Mouse (Mus musculus): ENCODE measurements around the gene Spen.
"Not testable (repeated sequence)": the region's sequence is repeated elsewhere in the genome, so short reads cannot be mapped to it uniquely, and the experiment has no call there.

The Spen gene

DNA sequence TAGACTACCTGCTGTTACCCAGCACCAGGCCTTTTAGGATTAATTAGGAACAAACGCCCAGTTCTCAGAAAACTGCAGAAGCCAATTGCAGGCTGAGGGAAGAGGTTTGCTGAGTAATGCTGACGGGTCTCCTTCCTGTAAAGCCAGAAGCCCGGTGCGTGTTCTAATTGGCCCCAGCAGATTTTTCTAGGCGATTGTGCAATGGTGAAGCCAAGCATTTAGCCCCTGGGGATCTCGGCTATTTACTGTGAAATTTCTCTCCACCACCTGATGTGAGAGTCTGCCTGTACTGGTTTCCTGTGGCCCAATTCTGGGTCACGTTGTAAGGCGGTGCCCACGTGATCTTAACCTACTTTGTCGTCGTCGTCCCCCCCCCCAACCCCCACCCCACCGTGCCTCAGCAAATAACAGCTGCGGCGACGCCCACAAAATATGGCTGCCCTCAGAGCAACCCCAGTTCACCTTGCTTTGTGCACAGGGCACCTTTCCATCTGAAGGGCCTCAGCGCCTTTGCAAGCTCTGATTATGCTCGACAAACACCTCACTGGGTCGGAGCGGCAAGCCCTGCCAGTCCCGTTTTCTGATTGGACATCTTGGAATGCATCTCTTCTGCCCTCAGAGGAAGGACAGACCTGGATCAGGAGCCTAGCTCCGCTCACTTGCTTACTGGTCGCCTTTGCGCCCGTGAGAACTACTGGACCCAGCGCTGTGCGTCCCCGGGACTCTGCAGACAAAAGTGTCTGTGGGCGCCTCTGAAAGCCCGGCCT lies 20.9 kb upstream of the Spen start:
- peak; percentile 83 to 91 for DNase-seq

DNA sequence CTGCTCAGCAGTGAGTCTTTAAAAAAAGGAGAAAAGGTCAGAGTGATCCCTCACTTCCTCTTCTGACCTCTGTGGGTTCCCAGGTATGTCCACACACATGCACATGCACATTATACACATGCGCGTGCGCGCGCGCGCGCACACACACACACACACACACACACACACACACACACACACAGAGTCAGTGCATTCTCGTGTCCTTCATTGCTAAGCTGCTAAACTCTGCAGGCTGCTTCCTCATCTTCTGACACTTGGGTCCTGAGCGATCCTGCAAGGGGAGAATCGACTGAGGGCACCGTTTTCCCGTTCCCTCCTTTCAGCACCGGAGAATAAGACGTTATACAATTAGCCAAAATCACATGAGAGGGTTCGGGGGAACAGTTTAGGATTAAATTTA lies 20.3 kb upstream of the Spen start:
- DNase-seq: no peak

DNA sequence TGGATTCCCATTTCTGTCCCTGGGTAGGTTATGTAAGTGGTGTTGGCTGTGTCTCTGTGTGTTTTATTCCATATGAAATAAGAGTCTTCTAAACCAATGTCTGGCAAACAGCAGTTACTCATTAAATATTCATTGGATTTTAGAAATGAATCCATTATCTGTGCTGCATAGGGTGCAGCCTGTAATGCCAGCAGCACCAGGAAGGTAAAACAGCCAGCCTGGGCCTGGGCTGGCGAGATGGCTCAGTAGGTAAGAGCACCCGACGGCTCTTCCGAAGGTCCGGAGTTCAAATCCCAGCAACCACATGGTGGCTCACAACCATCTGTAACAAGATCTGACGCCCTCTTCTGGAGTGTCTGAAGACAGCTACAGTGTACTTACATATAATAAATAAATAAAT lies 17.8 kb upstream of the Spen start:
- DNase-seq: not testable (repeated sequence)

DNA sequence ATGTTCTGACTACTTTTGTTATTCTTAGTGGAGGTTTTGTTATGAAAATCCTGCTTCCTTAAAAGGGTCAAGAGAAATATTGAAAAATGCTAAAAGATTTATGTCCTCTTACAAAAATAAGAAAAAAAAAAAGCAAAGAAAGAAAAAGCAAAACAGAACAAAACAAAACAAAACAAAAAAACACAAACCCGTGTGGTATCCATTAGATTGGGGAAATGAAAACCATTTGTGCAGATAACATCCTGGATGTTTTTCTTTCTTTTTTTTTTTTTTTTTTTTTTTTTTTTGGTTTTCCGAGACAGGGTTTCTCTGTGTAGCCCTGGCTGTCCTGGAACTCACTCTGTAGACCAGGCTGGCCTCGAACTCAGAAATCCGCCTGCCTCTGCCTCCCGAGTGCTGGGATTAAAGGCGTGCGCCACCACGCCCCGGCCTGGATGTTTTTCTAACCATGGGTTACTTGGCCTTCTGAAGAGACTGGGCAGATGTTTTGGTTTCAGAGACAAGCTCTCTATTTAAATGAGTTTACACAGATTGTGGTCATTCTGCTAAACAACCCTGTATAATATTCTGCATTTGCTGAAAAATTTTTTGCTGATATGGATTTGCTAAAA lies 16.0 kb upstream of the Spen start:
- DNase-seq: not testable (repeated sequence)

DNA sequence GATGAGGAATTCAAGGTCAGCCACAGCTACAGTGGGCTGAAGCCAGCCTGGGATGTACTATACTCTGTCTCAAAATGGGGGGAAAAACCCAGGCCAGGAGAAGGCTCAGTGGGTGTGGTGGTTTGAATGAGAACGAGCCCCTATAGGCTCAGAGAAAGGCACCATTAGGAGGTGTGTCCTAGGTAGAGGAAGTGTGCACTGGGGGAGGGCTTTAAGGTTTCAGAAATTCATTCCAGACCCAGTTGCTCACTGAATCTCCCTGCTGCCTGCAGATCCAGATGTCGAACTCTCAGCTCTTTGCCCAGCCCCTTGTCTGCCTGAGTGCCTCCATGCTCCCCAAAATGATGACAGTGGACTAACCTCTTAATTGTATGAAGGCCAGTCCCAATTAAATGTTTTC lies 14.1 kb upstream of the Spen start:
- DNase-seq: no peak

DNA sequence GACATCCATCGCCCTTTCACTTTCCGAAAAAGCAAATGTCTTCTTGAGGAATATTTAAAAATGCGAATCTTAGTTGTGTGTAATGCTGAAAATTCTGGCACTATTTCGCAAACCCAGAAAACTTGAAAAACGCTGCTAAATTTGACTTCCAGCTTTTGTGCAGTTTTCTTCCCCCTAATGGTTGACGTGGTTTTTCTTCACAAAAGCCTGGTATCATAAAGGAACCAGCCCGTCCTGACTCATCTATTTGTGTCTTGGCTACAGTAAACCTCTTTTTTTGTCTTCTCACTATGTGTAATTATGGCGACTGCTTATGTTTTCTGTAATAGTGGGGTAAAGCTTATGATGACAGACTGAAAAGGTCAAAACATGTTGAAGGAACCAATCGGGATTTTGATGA lies 8.9 kb upstream of the Spen start:
- DNase-seq: no peak

DNA sequence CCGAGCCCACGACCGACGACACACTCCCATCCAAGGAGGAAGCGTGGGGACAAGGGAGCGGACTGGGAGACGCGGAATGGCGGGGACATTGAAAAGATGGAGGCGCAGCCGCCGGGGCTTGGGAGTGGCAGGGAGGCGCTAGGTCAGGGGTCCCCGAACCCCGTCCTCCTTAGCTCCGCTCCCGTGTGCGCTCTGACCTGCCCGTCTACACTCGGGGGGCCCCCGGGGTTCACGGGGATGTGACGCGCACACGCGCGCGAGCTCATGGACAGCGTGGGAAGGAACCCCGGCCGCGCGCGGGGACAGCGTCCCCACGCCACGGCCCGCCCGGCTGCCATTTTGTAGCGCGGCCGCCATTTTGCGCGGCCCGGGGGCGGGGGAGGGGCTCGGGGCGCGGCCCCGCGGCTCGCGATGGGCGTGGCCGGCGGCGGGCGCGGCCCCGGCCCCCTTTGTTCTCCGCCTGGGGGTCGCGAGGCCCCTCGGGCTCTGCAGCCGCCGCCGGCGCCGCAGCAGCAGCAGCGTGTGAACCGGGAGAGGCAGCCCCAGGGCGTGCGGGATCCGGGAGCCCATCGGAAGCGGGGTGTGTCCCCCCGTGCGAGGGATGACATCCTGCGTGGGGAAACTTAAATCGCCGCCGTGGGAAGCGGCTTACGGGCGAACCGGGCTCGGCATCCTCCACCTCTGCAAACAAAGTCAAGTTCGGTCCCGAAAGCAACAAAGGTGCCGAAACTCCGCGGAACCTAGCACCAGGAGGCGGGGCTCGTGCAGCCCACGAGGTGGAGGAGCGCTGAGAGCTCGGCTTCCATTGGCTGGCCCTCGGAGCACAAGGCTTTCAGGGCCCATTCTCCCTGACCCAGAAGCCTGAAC lies 8.2 kb upstream of the Spen start:
- peak; percentile 90 for DNase-seq

DNA sequence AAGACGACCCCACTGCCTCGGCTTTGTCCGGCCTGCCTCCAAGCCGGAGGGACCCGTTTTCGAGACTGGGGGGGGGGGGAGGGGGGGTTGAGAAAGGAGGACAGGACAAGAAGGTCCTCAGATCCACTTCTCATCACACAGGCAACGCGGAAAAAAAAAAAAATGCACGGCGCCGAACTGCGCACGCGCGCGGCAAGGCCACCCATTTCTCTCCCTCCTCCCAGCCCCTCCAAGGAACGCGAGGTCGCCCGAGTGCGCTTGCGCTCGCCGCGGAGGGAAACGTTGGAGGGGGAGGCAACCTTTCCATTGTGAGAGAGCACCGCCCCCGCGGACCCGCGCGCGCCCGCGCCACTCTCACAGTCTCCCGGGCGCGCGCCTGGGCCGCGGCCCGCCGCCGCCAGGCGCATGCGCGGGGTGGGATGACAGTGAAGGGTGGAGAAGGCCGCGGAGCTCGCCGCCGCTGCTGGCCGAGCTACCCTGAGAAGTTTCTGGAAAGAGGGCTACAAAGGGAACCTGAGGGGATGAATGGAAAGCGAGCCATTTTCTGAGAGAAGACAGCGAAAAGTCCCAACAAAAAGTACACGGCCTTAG lies 7.4 kb upstream of the Spen start:
- peak; percentile 99 for DNase-seq

DNA sequence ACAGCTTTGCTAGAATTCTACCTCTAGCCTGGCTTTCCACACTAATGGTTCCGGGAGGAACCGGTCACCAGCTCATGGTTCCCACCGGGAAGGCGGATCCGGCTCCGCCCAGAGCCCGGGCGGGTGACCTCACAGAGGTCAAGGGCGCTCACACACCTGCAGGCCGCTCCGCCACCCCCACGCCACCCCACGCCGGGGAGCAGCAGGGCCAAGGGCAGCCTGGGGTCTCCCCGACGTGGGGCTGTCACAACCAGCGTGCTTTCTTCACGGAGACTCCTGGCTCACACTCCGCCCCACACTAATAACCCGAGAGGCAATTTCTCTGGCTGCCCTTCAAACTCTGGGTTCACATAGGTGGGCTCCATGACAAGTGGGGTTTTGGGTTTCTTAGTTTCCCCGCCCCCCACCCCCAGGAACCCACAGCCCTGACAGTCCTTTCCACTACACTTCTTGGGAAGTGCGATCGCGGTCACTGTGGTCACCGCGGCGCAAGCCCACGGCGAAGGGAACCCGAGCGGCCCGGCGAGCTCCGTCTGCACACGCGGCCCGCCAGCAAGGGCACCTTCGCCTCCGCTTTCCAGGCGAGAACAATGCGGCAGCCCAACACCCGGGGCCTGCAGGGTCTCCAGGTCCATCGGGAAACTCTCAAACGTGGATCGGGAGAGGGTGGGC lies 6.8 kb upstream of the Spen start:
- DNase-seq: peak; percentile 90 to 92

DNA sequence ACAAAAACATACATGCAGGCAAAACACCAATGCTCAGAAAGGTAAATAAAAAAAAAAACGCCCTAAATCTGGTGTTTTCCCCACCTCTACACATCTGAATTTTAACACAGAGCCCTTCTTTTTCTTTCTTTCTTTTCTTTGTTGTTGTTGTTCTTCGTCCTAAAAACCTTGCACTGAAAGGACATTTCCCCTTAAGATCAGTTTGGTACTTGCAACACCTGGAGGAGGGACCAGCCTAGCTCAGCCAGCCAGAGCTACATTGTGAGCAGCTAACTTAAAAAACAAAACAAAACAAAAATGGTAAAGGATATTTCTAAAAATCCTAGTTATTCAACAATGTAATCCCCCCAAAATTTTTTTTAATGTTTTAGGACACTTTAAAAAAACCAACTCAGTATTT lies 6.1 kb upstream of the Spen start:
- no peak for DNase-seq

DNA sequence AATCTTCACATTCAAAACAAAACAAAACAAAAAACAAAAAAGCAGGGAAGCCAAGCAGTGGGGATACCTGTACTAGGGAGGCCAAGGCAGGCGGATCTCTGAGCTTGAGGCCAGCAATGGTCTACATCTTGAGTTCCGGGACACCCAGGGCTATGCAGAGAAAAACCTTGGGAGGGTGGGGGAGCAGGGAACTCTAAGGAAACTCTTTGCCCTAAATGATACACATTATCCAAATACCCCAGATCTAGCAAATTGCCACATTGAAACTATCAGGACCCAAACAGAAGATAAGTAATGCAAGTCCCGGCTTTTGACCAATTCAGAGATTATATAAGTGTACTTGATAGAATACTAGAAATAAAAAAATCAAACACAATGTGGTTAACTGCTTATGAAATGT lies 5.2 kb upstream of the Spen start:
- DNase-seq: no peak

DNA sequence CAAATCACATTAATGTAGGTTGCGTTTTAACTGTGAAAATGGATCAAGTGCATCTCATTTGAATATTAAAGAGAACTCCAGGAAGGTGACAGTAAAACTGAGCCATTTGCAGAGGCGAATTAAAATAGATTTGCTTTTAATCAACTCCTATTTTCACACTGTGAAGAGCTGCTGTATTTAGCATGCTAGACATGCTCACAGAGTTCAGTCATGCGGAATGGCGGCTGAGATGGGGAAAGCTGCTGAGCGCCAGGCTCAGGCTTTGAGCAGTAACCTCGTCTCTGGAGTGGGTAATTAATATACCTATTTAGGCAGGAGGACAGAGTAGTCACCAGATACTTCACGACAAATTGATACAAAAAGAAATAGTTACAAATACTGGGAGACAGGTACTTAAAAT lies 3.5 kb upstream of the Spen start:
- peak; percentile 56 to 66 for DNase-seq

DNA sequence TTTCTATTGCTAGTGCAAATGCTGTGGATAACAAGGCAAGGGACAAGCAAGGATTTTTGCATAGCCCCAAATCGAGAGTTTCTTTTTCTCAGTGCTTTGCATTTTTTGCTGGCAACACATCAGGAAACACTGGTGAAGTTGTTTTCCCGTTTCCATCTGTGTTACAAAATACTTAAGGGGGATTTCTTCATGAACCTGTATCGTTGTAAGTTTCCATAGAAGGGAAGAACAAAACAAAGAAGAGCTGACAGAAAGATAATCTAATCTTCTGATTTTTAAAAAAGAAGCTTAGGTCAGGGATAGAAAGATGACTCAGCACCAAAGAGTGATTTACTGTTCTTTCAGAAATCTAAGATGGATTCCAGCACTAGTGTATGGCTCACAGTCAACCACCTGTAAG lies 2.4 kb upstream of the Spen start:
- no peak for DNase-seq

DNA sequence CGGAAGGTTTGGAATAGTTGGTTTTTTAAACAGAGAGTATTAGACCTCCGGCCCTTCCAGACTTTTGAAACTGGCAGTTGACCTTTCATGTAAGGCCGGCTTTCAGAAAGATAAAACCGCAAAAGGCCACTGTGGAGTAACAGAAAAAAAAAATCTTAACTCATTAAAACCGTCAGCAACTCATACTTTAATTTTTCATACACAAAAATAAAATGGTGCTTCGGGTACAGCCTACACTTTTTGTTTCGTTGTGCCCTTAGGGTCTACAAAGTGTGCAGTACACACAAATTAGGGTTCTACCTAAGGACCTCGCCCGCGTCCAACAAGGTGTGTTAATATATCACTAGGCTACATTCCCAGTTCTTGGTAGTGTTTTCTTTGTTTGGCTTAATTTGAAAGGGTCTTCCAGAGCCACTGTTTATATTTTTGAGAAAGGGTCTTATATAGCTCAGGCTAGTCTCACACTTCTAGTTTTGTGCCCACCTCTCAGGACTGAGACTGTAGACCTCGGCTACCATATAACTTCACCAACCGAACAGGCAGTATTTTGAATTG lies 893 bp upstream of the Spen start:
- no peak for DNase-seq

DNA sequence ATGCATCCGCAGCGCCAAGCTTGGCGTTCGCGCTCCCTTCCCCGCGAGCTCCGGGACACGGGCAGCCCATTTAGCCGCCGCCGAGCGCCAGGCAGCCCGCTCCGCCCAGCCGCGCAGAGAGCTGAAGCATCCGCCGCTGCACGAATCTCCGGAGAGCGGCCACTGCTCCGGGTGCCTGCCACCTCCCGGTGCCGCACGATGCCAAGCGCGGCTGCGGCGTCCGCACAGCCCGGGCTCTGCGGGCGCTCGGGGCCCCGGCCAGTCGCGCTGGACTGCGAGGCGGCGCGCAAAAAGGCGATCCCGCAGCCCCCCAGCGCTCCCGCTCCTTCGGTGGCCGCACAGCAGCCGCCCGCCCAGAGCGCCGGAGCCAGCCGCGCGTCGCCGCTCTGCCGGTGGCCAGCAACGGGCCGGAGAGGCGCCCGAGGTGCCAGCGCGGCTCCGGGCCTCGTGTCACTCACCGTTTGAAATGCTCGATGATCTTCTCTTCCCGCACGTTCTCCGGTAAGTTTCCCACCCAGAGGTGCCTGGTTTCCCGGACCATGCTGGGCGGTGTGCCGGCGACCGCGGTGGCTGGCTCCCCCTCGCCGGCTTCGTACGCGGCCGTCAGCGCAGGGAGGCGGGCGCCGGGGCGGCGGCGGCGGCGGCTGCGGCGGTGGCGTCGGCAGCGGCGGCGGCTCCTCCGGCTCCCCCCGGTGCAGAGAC lies 540 bp downstream of the Spen start:
- peak; percentile 28 to 69 for DNase-seq

DNA sequence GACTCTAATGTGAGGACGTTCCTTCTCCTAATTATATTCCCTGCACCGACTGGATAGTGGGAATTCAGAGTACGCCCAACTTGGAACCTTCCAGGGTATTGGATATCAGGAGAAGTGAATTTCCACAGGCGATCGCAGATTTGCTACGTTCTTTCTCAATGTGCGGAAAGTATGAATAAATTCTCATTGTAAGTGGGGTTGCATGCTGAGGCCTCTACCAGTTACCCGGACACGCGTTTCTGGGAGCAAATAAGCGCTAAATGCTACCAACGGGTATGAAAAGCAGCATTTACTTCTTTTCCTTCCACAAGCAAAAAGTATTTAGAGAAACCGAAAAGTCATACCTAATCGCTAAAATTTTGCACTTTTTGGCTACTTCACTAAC lies 1.2 kb downstream of the Spen start:
- DNase-seq: no peak

DNA sequence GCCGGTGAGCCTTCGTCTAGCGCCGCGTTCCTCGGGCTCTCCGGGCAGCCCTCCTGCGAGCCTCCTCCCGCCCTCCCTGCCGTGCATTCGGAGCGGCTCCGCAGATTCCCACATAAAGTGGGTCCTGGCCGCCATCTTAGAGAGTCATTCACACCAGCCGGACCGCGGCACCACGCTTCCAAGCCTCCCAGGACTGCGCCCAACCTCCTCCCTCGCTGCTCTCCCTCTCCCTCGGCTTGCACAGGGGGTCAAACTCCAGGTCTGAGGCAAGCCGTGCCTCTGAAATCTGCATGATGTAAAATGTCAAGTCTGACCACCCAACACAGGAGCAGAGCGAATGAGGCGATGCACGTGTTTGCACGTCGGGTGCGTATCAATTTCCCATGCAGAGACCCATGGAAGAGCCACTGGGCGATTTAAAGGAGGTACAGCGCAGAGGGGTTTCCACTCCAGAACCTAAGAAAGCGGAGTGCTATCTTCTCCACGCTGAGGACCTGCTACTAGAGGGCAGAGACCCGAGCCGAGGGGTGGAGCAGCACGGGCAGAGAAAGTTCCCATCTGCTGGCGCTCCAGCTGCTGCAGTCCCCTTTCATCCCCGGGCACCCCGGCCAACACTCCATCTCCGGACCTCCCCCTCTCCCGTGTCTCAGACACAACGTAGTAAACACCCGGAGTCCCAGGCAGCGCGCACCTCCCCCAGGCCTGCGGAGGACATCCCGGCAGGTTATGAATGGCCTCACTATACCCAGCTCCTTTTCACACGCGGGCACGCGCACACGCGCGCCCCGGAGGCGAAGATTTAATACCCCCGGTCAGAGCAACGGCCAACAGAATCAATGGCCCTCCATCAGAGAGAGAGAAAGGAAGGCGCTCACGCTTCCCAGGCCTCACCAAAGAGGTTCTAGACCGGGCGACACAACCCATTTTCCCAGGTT lies 1.8 kb downstream of the Spen start:
- DNase-seq: peak; percentile 68 to 74

DNA sequence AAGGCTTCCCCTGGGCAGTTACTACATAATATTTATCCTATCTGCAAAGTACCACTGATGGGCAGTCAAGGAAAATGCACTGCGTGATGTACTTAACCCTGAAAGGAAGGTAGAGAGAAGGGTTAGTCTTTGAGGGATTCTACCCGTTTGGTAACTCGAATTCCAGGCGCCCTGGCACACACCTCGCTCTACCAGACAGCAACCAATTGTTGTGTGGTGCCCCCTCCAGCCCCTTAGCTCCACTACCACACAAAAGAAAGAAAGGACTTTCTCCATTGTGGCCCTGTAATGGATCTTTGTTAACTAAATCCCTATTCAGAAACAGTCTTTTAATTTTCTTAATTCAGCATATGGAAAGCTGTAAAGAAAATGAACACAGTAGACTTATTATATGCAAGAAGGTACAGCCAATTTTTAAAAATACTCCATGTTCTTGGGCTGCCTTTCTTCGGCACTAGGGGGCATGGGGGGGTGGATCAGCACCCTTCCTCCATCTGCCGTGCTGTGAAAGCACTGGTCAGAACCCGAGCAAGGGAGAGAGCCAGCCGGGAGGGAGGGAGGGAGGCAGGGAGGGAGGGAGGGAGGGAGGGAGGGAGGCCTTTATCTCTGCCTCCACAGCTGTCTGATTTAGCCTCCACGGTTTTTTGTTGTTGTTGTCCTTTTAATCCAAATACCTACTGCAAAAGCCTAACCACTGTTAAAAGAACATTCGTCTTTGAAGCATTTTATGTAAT lies 3.3 kb downstream of the Spen start:
- DNase-seq: peak; percentile 59 to 71

DNA sequence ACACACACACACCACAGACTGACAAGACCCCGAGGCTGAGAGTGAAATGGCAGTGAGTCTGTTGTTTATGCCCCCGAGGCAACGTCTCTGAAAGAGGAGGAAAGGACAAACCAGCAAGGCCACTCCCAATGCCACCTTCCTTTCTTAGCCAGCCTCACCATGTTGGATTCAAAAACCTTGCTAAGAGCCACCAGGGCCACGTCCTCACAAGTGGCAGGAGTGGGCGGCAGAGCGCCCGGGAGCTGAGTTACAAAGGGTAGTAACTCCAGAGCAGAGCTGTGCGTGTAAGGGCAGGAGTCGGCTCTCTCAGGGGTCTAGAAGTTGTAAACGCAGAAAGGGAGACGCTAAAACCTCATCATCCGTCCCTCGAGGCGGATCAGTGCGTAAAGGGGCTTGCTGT lies 7.4 kb downstream of the Spen start:
- no peak for DNase-seq

DNA sequence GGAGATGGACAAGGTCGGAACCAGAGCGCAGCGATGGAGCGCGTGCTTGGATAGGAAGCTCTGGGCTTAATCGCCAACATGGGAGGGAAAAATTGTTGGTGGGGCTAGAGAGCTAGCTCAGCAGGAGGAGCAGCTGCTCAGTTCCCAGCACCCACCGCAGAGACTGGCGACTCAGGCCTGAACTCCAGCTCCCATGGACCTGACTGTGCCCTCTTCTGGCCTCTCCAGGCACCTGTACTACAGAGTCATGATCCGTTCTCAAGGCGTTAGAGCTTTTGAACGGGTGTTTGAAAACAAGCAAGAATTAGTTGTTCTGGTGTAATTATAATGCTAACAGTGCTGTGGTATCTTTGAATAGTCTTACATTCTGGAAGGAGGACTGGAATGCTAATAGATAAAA lies 9.5 kb downstream of the Spen start:
- no peak for DNase-seq
